Mouse (Mus musculus): Measurements from ENCODE around the gene Ndufa10. TPM values are rescaled to one million over a fixed set of nuclear protein-coding genes. Genes with fewer than 3 reads are reported as not detected.
A peak's percentile ranks its signal among the peaks of the same experiment; 100 is the strongest.
"Not testable (repeated sequence)": the region's sequence is repeated elsewhere in the genome, so short reads cannot be mapped to it uniquely, and the experiment has no call there.

Ndufa10 gene
- 100 to 1,000 TPM; 413 to 473 TPM for total RNA-seq (2021)
- long read RNA-seq, experiment 1, transcript Ndufa10-201 (10 exons, 2,020 nt) = major isoform, 464 of 505 reads
- long read RNA-seq, experiment 1, partial matches to known transcripts = 11 of 505 reads
- long read RNA-seq, experiment 1, other reads (novel, unspliced or antisense) = 30 of 505 reads
- long read RNA-seq, experiment 2, transcript Ndufa10-201 (10 exons, 2,020 nt) = major isoform, 497 of 546 reads
- long read RNA-seq, experiment 2, partial matches to known transcripts = 13 of 546 reads
- long read RNA-seq, experiment 2, other reads (novel, unspliced or antisense) = 35 of 546 reads

- intact Hi-C loops (cut with DNase I; ENCODE audit: low total_unique reads) = no loop called here
Observed at GRCm38 (mm10) chr1:92473165-92474041, at the start of gene Ndufa10. TSS of gene Ndufa10 (minus strand) at chr1:92473860.

GRCm38 (mm10) chr1:92521376-92521775, 47.7 kb upstream of the Ndufa10 start:
- intact Hi-C loops (cut with DNase I; ENCODE audit: low total_unique reads) = loop anchor here (5.0 kb wide), 1 partner anchor 86 kb away; the partner anchor contains the start of gene Olfr1410
- peak; percentile 33 for DNase-seq

More at GRCm38 (mm10) chr1:92473165-92474041, at the start of gene Ndufa10:
- peak; percentile 93 for DNase-seq

GRCm38 (mm10) chr1:92519046-92519445, 45.4 kb upstream of the Ndufa10 start:
- DNase-seq = no peak
- intact Hi-C loops (cut with DNase I; ENCODE audit: low total_unique reads) = no loop called here

- no peak for DNase-seq
- intact Hi-C loops (cut with DNase I; ENCODE audit: low total_unique reads) = no loop called here
Observed at GRCm38 (mm10) chr1:92518561-92518960, 44.9 kb upstream of the Ndufa10 start, which contains the start of gene Olfr1414. TSS of gene Olfr1414 (minus strand) at chr1:92518661.

GRCm38 (mm10) chr1:92515390-92515789, 41.7 kb upstream of the Ndufa10 start:
- DNase-seq = no peak
- intact Hi-C loops (cut with DNase I; ENCODE audit: low total_unique reads) = no loop called here

GRCm38 (mm10) chr1:92511646-92512045, 38.0 kb upstream of the Ndufa10 start:
- DNase-seq; intact Hi-C loops (cut with DNase I; ENCODE audit: low total_unique reads): not testable (repeated sequence)

GRCm38 (mm10) chr1:92496001-92496400, 22.3 kb upstream of the Ndufa10 start, which contains the start of gene Olfr1415:
TSS of gene Olfr1415 (minus strand) at chr1:92496101.
- intact Hi-C loops (cut with DNase I; ENCODE audit: low total_unique reads) = no loop called here

GRCm38 (mm10) chr1:92485013-92485412, 11.4 kb upstream of the Ndufa10 start, which contains the start of gene Olfr1416:
TSS of gene Olfr1416 (minus strand) at chr1:92485113.
- DNase-seq = no peak
- intact Hi-C loops (cut with DNase I; ENCODE audit: low total_unique reads) = no loop called here

More at GRCm38 (mm10) chr1:92496001-92496400, 22.3 kb upstream of the Ndufa10 start, which contains the start of gene Olfr1415:
- no peak for DNase-seq

- intact Hi-C loops (cut with DNase I; ENCODE audit: low total_unique reads) = no loop called here
Observed at GRCm38 (mm10) chr1:92474066-92474578, 462 bp upstream of the Ndufa10 start.

GRCm38 (mm10) chr1:92468891-92469290, 4.8 kb downstream of the Ndufa10 start:
- intact Hi-C loops (cut with DNase I; ENCODE audit: low total_unique reads) = no loop called here
- DNase-seq = no peak

More at GRCm38 (mm10) chr1:92474066-92474578, 462 bp upstream of the Ndufa10 start:
- DNase-seq = no peak

GRCm38 (mm10) chr1:92458416-92458815, 15.2 kb downstream of the Ndufa10 start:
- intact Hi-C loops (cut with DNase I; ENCODE audit: low total_unique reads) = no loop called here
- DNase-seq = no peak

- intact Hi-C loops (cut with DNase I; ENCODE audit: low total_unique reads) = no loop called here
- DNase-seq = no peak
Observed at GRCm38 (mm10) chr1:92457758-92458157, 15.9 kb downstream of the Ndufa10 start.

- intact Hi-C loops (cut with DNase I; ENCODE audit: low total_unique reads) = loop anchor here (5.0 kb wide), 1 partner anchor 487 kb away; no protein-coding TSS in a partner anchor
- no peak for DNase-seq
Observed at GRCm38 (mm10) chr1:92453751-92454445, 19.8 kb downstream of the Ndufa10 start.

GRCm38 (mm10) chr1:92448293-92448692, 25.4 kb downstream of the Ndufa10 start:
- peak; percentile 22 for DNase-seq
- intact Hi-C loops (cut with DNase I; ENCODE audit: low total_unique reads) = no loop called here

GRCm38 (mm10) chr1:92441453-92442063, 32.1 kb downstream of the Ndufa10 start:
- no peak for DNase-seq
- intact Hi-C loops (cut with DNase I; ENCODE audit: low total_unique reads) = no loop called here

- intact Hi-C loops (cut with DNase I; ENCODE audit: low total_unique reads) = no loop called here
- DNase-seq = no peak
Observed at GRCm38 (mm10) chr1:92440066-92440750, 33.5 kb downstream of the Ndufa10 start.

- DNase-seq = peak; percentile 30
- intact Hi-C loops (cut with DNase I; ENCODE audit: low total_unique reads) = no loop called here
Observed at GRCm38 (mm10) chr1:92437678-92438271, 35.9 kb downstream of the Ndufa10 start.

GRCm38 (mm10) chr1:92436831-92437321, 36.8 kb downstream of the Ndufa10 start:
- DNase-seq = no peak
- intact Hi-C loops (cut with DNase I; ENCODE audit: low total_unique reads) = no loop called here

Measured in gastrocnemius, postnatal 14 days (tissue).